Mouse (Mus musculus) neutrophil, adult 5-6 weeks (primary cell): ENCODE measurements around the gene Olfr1555-ps1. TPM values are rescaled to one million over a fixed set of nuclear protein-coding genes. Genes with fewer than 3 reads are reported as not detected.
"Not testable (repeated sequence)": the region's sequence is repeated elsewhere in the genome, so short reads cannot be mapped to it uniquely, and the experiment has no call there.

Experiments
- ATAC-seq: fragments of 151-379, 151-347 bp; 2 replicates; pipeline ENCODE4 v1.8.0; 2017; ENCODE audit warnings: mild to moderate bottlenecking, moderate TSS enrichment; ENCODE audit not compliant: insufficient number of reproducible peaks, poor library complexity, low FRiP score, severe bottlenecking; ENCODE audit errors: extremely low read depth
- total RNA-seq: library from RNA; stranded (forward); fragments of 200-1000 nt; gene quantifications from 2 replicates; pipeline ENCODE4 v1.2.3, GENCODE M21; 2017

The Olfr1555-ps1 gene
- total RNA-seq, result not detected in 2 replicates

- ATAC-seq, result not testable (repeated sequence)
Observed at GRCm38 (mm10) chr19:12170062-12170599, at the start of gene Olfr1555-ps1. Gene Olfr1555-ps1, minus strand, starts transcription at chr19:12170112.

GRCm38 (mm10) chr19:12200334-12200733 lies 30.4 kb upstream of the Olfr1555-ps1 start, which contains the start of gene Olfr1431:
Gene Olfr1431, plus strand, starts transcription at chr19:12200634.
- ATAC-seq, result no peak

DNA sequence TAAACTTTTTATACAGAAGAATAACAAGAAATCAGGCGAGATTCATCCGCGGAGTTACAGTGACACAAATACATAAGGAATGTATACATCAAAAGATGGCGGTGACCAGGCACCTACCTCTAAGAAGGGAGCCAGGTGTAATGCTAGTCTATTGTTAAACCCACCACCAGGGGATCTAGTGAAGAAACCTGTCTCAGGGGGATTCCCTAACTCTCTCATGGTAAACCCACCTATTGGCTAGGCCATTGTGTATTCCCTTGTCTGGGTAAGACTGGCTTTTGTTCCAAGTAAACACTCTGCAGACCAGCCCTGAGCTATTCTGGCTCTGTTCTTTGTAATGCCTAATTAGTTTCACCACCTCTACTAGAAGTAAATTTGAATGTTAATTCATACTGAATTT lies 29.2 kb upstream of the Olfr1555-ps1 start:
- not testable (repeated sequence) for ATAC-seq

- not testable (repeated sequence) for ATAC-seq
Observed at GRCm38 (mm10) chr19:12175431-12175830, 5.5 kb upstream of the Olfr1555-ps1 start.

- no peak for ATAC-seq
Observed at GRCm38 (mm10) chr19:12145452-12145851, 24.5 kb downstream of the Olfr1555-ps1 start.

GRCm38 (mm10) chr19:12143356-12143755 lies 26.6 kb downstream of the Olfr1555-ps1 start:
- ATAC-seq, result no peak

DNA sequence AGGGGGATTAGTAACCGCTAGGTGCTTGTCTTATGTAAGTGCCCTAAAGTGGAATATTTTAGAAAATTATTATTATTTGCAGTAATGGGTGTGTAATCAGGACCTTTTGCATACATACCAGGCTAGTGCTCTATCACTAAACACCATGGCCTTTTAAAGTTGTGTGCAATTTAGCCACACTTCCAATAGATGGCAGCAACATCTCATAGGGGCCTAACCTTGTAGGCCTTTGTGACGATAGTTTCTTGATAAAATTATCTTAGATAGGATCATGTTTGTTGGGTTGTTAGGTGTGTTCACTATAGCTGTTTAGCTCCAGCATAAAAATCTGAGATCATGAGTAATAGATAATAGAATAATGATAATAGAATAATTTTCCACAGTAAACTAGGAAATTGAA lies 35.6 kb downstream of the Olfr1555-ps1 start:
- ATAC-seq, result no peak

DNA sequence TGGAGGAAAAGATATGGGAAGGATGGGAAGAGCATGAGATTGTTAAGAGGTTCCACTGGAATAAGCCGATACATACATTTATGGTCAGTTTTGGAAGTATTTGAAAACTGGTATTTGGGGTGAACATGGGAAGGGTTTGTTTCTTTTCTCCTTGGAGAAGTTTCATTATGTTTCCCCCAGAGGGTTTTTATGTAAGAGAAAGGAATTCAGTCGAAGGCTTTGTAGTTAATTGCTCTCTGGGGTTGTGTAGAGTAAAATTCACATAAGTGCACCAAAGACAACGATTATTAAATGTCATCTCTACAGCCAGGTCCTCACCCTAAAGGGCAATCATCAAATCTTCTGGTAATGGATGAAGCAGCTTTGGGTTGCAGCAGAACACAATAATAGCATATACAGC lies 46.8 kb downstream of the Olfr1555-ps1 start, which contains the start of gene Olfr76:
Olfr76 (minus strand) TSS at position 101 of the 400 bp plus-strand sequence.
- ATAC-seq, result no peak

- no peak for ATAC-seq
Observed at GRCm38 (mm10) chr19:12116464-12116863, 53.4 kb downstream of the Olfr1555-ps1 start.

- no peak for ATAC-seq
Observed at GRCm38 (mm10) chr19:12115797-12116196, 54.1 kb downstream of the Olfr1555-ps1 start, which contains the start of gene Olfr1428. Gene Olfr1428, minus strand, starts transcription at chr19:12115897.

Other genes starting within 250 kb of the Olfr1555-ps1 start
- gene Osbp, start 204.2 kb downstream of the Olfr1555-ps1 start, total RNA-seq, result 39.0 and 42.6 TPM in 2 replicates
- gene Olfr1423, start 128.8 kb downstream of the Olfr1555-ps1 start, total RNA-seq, result not detected in 2 replicates
- not detected in 2 replicates for gene Olfr1424, start 107.4 kb downstream of the Olfr1555-ps1 start, total RNA-seq
- gene Olfr1425, start 92.4 kb downstream of the Olfr1555-ps1 start, total RNA-seq, result 1.3 TPM in 1 of 2 replicates, not detected in the other
- gene Olfr1426, start 78.1 kb downstream of the Olfr1555-ps1 start, total RNA-seq, result not detected in 2 replicates
- not detected in 2 replicates for gene Olfr1427, start 66.8 kb downstream of the Olfr1555-ps1 start, total RNA-seq
- gene Olfr1428, start 54.2 kb downstream of the Olfr1555-ps1 start, total RNA-seq, result not detected in 2 replicates
- gene Olfr76, start 46.9 kb downstream of the Olfr1555-ps1 start, total RNA-seq, result not detected in 2 replicates
- gene Olfr1431, start 30.5 kb upstream of the Olfr1555-ps1 start, total RNA-seq, result not detected in 2 replicates
- not detected in 2 replicates for gene Olfr1432, start 62.5 kb upstream of the Olfr1555-ps1 start, total RNA-seq
- gene Olfr262, start 71.5 kb upstream of the Olfr1555-ps1 start, total RNA-seq, result not detected in 2 replicates
- 0.12 TPM in 1 of 2 replicates, not detected in the other for gene Olfr235, start 90.9 kb upstream of the Olfr1555-ps1 start, total RNA-seq
- gene Olfr1434, start 109.7 kb upstream of the Olfr1555-ps1 start, total RNA-seq, result not detected in 2 replicates
- gene Olfr1436, start 129.0 kb upstream of the Olfr1555-ps1 start, total RNA-seq, result not detected in 2 replicates
- 0.12 TPM in 1 of 2 replicates, not detected in the other for gene Olfr1437, start 155.0 kb upstream of the Olfr1555-ps1 start, total RNA-seq
- gene Olfr1438-ps1, start 165.8 kb upstream of the Olfr1555-ps1 start, total RNA-seq, result not detected in 2 replicates
- gene Olfr1440, start 217.2 kb upstream of the Olfr1555-ps1 start, total RNA-seq, result not detected in 2 replicates
- not detected in 2 replicates for gene Olfr1441, start 247.3 kb upstream of the Olfr1555-ps1 start, total RNA-seq